Mouse (Mus musculus): ENCODE results near the gene Pop5.

DNA sequence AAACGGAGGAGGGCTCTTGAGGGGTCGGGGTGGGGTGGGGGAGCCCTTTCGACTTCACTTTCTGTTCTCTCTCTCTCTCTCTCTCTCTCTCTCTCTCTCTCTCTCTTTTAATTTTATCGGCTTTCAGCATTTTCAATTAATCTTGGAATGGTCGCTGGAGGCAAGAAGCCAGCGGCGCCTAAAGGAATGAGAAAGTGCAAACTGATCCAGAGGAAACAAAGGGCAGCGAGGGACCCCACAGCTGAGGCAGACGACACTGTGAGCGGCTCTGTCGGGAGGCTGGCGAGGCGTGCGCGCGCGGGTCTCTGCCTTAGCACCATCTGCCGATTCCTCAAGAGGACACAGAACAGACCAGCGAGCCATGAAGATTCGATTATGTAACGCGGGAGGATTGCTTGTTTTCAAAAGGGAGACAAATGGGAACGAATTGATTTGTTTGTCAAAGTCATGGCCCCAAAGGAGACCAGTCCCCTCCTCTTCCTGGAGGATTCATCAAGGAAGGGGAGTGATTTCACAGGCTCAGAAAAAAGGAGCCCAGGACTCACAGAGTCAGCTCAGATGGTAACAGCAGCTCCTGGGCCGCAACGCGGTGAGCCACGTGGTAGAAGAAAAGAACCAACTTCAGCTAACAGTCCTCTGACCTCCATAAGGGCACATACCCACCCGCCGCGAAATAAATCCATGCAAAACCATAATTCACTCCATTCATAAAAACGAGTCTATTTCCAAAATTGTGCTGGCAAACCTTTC, 30.9 kb upstream of the Pop5 start:
- TF ChIP-seq CTCF (IDR thresholded peaks at IDR 0.05; ENCODE audit: low read depth, low read length) (no peak), POLR2A (IDR thresholded peaks at IDR 0.05; ENCODE audit: insufficient read depth, low read length) (no peak)

All from ES-Bruce4 (cell line).